Mouse (Mus musculus) forebrain, embryonic 15.5 days (tissue): ENCODE data around the gene Ppfibp2. TPM values are rescaled to one million over a fixed set of nuclear protein-coding genes. Genes with fewer than 3 reads are reported as not detected.

ENCODE experiments used
- ATAC-seq: fragments of 200-750 bp; cut with Nextera tagmentation; replicated peaks from 2 replicates; pipeline ENCODE4 v1.8.0; 2017; ENCODE audit warnings: mild to moderate bottlenecking, moderate TSS enrichment, moderate library complexity
- H3K27ac ChIP-seq: fragments of 300-500 bp; sonication (generic); replicated peaks from 2 replicates; pipeline ENCODE4 v1.5.1; 2015; ENCODE audit warnings: mild to moderate bottlenecking, inconsistent platforms
- H3K27me3 ChIP-seq: fragments of 300-500 bp; sonication (generic); 2 replicates; pipeline ENCODE4 v1.6.1; 2015; ENCODE audit warnings: inconsistent platforms
- H3K36me3 ChIP-seq: fragments of 300-500 bp; sonication (generic); 2 replicates; pipeline ENCODE4 v1.6.1; 2015; ENCODE audit warnings: mild to moderate bottlenecking, inconsistent platforms
- H3K4me1 ChIP-seq: fragments of 300-500 bp; sonication (generic); 2 replicates; pipeline ENCODE4 v1.6.1; 2015; ENCODE audit warnings: inconsistent platforms
- H3K4me2 ChIP-seq: fragments of 300-500 bp; sonication (generic); replicated peaks from 2 replicates; pipeline ENCODE4 v1.6.1; 2015; ENCODE audit warnings: mild to moderate bottlenecking, inconsistent platforms
- H3K4me3 ChIP-seq: fragments of 300-500 bp; sonication (generic); 2 replicates; pipeline ENCODE4 v1.5.1; 2015; ENCODE audit warnings: mild to moderate bottlenecking, inconsistent platforms
- H3K9ac ChIP-seq: fragments of 300-500 bp; sonication (generic); replicated peaks from 2 replicates; pipeline ENCODE4 v1.6.1; 2015; ENCODE audit warnings: mild to moderate bottlenecking, inconsistent platforms
- H3K9me3 ChIP-seq: fragments of 300-500 bp; sonication (generic); 2 replicates; pipeline ENCODE4 v1.6.1; 2016; ENCODE audit warnings: inconsistent platforms
- WGBS: fragments of 180-500 bp; shearing (Covaris S2); methylation state at CpG from one replicate; pipeline ENCODE4 v1.1.7; 2015; ENCODE audit warnings: mixed read lengths; 5-methylcytosine and 5-hydroxymethylcytosine counted together
- polyA plus RNA-seq: library from polyadenylated mRNA; unstranded; fragments of >200 nt; fragmentation: Nextera tagmentation; extraction: Ambion mirVana; gene quantifications from 2 replicates; pipeline ENCODE4 v1.2.1, GENCODE M21; 2015

The Ppfibp2 gene
- polyA plus RNA-seq, 1 experiment from 2014 or later = 1.6 TPM

- H3K4me1 ChIP-seq = peaks cover 23% of the 10 kb centered on the region
- no peaks in the 10 kb centered on the region for H3K36me3 ChIP-seq
- H3K9ac ChIP-seq = no peak overlapping the region
- 91% methylated on average over 5 of the region's 5 CpGs for WGBS
- H3K27ac ChIP-seq = no peak overlapping the region
- no peaks in the 10 kb centered on the region for H3K9me3 ChIP-seq
- no peak overlapping the region for H3K4me2 ChIP-seq
- no peak for ATAC-seq
- no peaks in the 10 kb centered on the region for H3K27me3 ChIP-seq
- no peak overlapping the region for H3K4me3 ChIP-seq
Measured at GRCm38 (mm10) chr7:107668514-107668913, 73.5 kb downstream of the Ppfibp2 start.

GRCm38 (mm10) chr7:107675224-107675623, 80.2 kb downstream of the Ppfibp2 start:
- Histone ChIP-seq H3K4me2 (no peak overlapping the region), H3K4me3 (no peak overlapping the region), H3K9ac (no peak overlapping the region), H3K36me3 (no peaks in the 10 kb centered on the region), H3K9me3 (no peaks in the 10 kb centered on the region), H3K27me3 (no peaks in the 10 kb centered on the region), H3K27ac (no peak overlapping the region), H3K4me1 (no peaks in the 10 kb centered on the region)
- WGBS = 72% methylated on average over 3 of the region's 3 CpGs
- no peak for ATAC-seq

- WGBS = 37% methylated on average over 6 of the region's 6 CpGs
- ATAC-seq = no peak
- H3K9ac ChIP-seq = no peak overlapping the region
Measured at GRCm38 (mm10) chr7:107680151-107680852, 85.3 kb downstream of the Ppfibp2 start.

GRCm38 (mm10) chr7:107681306-107681705, 86.3 kb downstream of the Ppfibp2 start:
- H3K9me3 ChIP-seq = no peaks in the 10 kb centered on the region
- no peaks in the 10 kb centered on the region for H3K36me3 ChIP-seq
- no peak overlapping the region for H3K4me2 ChIP-seq
- no peak overlapping the region for H3K9ac ChIP-seq
- no peak for ATAC-seq
- H3K4me1 ChIP-seq = no peaks in the 10 kb centered on the region
- no peaks in the 10 kb centered on the region for H3K27me3 ChIP-seq
- no peak overlapping the region for H3K27ac ChIP-seq
- 88% methylated on average over 2 of the region's 2 CpGs for WGBS
- no peak overlapping the region for H3K4me3 ChIP-seq

More at GRCm38 (mm10) chr7:107680151-107680852, 85.3 kb downstream of the Ppfibp2 start:
- Histone ChIP-seq H3K4me1 (no peaks in the 10 kb centered on the region), H3K4me3 (no peak overlapping the region), H3K4me2 (no peak overlapping the region), H3K27ac (no peak overlapping the region), H3K9me3 (no peaks in the 10 kb centered on the region), H3K36me3 (no peaks in the 10 kb centered on the region), H3K27me3 (no peaks in the 10 kb centered on the region)

GRCm38 (mm10) chr7:107683162-107683561, 88.2 kb downstream of the Ppfibp2 start:
- H3K9me3 ChIP-seq = no peaks in the 10 kb centered on the region
- no peaks in the 10 kb centered on the region for H3K4me1 ChIP-seq
- H3K9ac ChIP-seq = no peak overlapping the region
- WGBS = 80% methylated on average over 4 of the region's 4 CpGs
- no peak overlapping the region for H3K4me2 ChIP-seq
- ATAC-seq = no peak
- H3K4me3 ChIP-seq = no peak overlapping the region
- H3K27ac ChIP-seq = no peak overlapping the region
- no peaks in the 10 kb centered on the region for H3K36me3 ChIP-seq
- no peaks in the 10 kb centered on the region for H3K27me3 ChIP-seq

GRCm38 (mm10) chr7:107683622-107684021, 88.6 kb downstream of the Ppfibp2 start:
- H3K27me3 ChIP-seq = no peaks in the 10 kb centered on the region
- H3K4me3 ChIP-seq = no peak overlapping the region
- no peak overlapping the region for H3K27ac ChIP-seq
- ATAC-seq = no peak
- no peaks in the 10 kb centered on the region for H3K36me3 ChIP-seq
- H3K4me2 ChIP-seq = no peak overlapping the region
- 88% methylated on average over 3 of the region's 3 CpGs for WGBS
- H3K9ac ChIP-seq = no peak overlapping the region
- no peaks in the 10 kb centered on the region for H3K4me1 ChIP-seq
- H3K9me3 ChIP-seq = no peaks in the 10 kb centered on the region

GRCm38 (mm10) chr7:107685238-107685954, 90.4 kb downstream of the Ppfibp2 start:
- H3K4me1 ChIP-seq = no peaks in the 10 kb centered on the region
- 86% methylated on average over 8 of the region's 8 CpGs for WGBS
- H3K4me3 ChIP-seq = no peak overlapping the region
- H3K27me3 ChIP-seq = no peaks in the 10 kb centered on the region
- no peaks in the 10 kb centered on the region for H3K36me3 ChIP-seq
- H3K9ac ChIP-seq = no peak overlapping the region
- no peak for ATAC-seq
- no peak overlapping the region for H3K27ac ChIP-seq
- H3K9me3 ChIP-seq = no peaks in the 10 kb centered on the region
- H3K4me2 ChIP-seq = no peak overlapping the region

GRCm38 (mm10) chr7:107685955-107686285, 90.9 kb downstream of the Ppfibp2 start:
- WGBS = 94% methylated on average over 7 of the region's 7 CpGs

GRCm38 (mm10) chr7:107687412-107687811, 92.4 kb downstream of the Ppfibp2 start:
- Histone ChIP-seq H3K4me1 (no peaks in the 10 kb centered on the region), H3K27me3 (no peaks in the 10 kb centered on the region), H3K4me2 (no peak overlapping the region), H3K9ac (no peak overlapping the region), H3K36me3 (no peaks in the 10 kb centered on the region), H3K4me3 (no peak overlapping the region), H3K9me3 (no peaks in the 10 kb centered on the region), H3K27ac (no peak overlapping the region)
- no peak for ATAC-seq
- 28% methylated on average over 3 of the region's 3 CpGs for WGBS

More at GRCm38 (mm10) chr7:107685955-107686285, 90.9 kb downstream of the Ppfibp2 start:
- Histone ChIP-seq H3K36me3 (no peaks in the 10 kb centered on the region), H3K4me2 (no peak overlapping the region), H3K4me3 (no peak overlapping the region), H3K27me3 (no peaks in the 10 kb centered on the region), H3K4me1 (no peaks in the 10 kb centered on the region), H3K9ac (no peak overlapping the region), H3K9me3 (no peaks in the 10 kb centered on the region), H3K27ac (no peak overlapping the region)
- no peak for ATAC-seq

GRCm38 (mm10) chr7:107688040-107688439, 93.0 kb downstream of the Ppfibp2 start:
- Histone ChIP-seq H3K36me3 (no peaks in the 10 kb centered on the region), H3K4me1 (no peaks in the 10 kb centered on the region), H3K9me3 (no peaks in the 10 kb centered on the region), H3K4me3 (no peak overlapping the region), H3K9ac (no peak overlapping the region), H3K4me2 (no peak overlapping the region), H3K27me3 (no peaks in the 10 kb centered on the region), H3K27ac (no peak overlapping the region)
- no peak for ATAC-seq
- WGBS = 90% methylated on average over 4 of the region's 4 CpGs

- H3K36me3 ChIP-seq = no peaks in the 10 kb centered on the region
- no peaks in the 10 kb centered on the region for H3K4me1 ChIP-seq
- H3K27me3 ChIP-seq = no peaks in the 10 kb centered on the region
- H3K4me2 ChIP-seq = no peak overlapping the region
- ATAC-seq = no peak
- 49% methylated on average over 17 of the region's 17 CpGs for WGBS
- H3K27ac ChIP-seq = no peak overlapping the region
- no peaks in the 10 kb centered on the region for H3K9me3 ChIP-seq
- no peak overlapping the region for H3K9ac ChIP-seq
- H3K4me3 ChIP-seq = no peak overlapping the region
Measured at GRCm38 (mm10) chr7:107690426-107691221, 95.6 kb downstream of the Ppfibp2 start.

- 45% methylated on average over 6 of the region's 6 CpGs for WGBS
- H3K27me3 ChIP-seq = no peaks in the 10 kb centered on the region
- H3K27ac ChIP-seq = no peak overlapping the region
- ATAC-seq = no peak
- H3K4me3 ChIP-seq = no peak overlapping the region
- no peak overlapping the region for H3K4me2 ChIP-seq
- no peak overlapping the region for H3K9ac ChIP-seq
- no peaks in the 10 kb centered on the region for H3K36me3 ChIP-seq
- H3K4me1 ChIP-seq = no peaks in the 10 kb centered on the region
- no peaks in the 10 kb centered on the region for H3K9me3 ChIP-seq
Measured at GRCm38 (mm10) chr7:107691493-107691892, 96.5 kb downstream of the Ppfibp2 start.
